Mouse (Mus musculus): Measurements from ENCODE around the gene Ralgps1. TPM values are rescaled to one million over a fixed set of nuclear protein-coding genes. Genes with fewer than 3 reads are reported as not detected.

The Ralgps1 gene
- polyA plus RNA-seq, 1 experiment from 2014 or later: 4.2 TPM

- H3K4me1 ChIP-seq (ENCODE audit: control insufficient read depth, insufficient read depth, low read length): peaks cover 4% of the 10 kb centered on the region; the same call in 1 of the 2 replicates
- DNase-seq (ENCODE audit: low spot score) (peak; percentile 76), ATAC-seq (ENCODE audit: low read depth) (peak; percentile 50)
- no peaks in the 10 kb centered on the region for H3K27me3 ChIP-seq (replicated peaks; ENCODE audit: control insufficient read depth, insufficient read depth, low read length)
- no peak overlapping the region for H3K9ac ChIP-seq (ENCODE audit: low read depth, low read length)
- 75% methylated on average over 4 of the region's 4 CpGs for WGBS
- H3K36me3 ChIP-seq (ENCODE audit: control insufficient read depth, insufficient read depth, low read length): no peaks in the 10 kb centered on the region
- no peak overlapping the region for H3K4me2 ChIP-seq (ENCODE audit: low read depth, low read length)
- no peak overlapping the region for H3K4me3 ChIP-seq (ENCODE audit: low read depth, low read length)
- peak overlapping the region; percentile 52 for H3K27ac ChIP-seq (replicated peaks; ENCODE audit: low read depth, low read length)
- H3K9me3 ChIP-seq (ENCODE audit: control insufficient read depth, low read length): no peaks in the 10 kb centered on the region
Measured at GRCm38 (mm10) chr2:33315233-33316062, 55.8 kb downstream of the Ralgps1 start.

- H3K4me2 ChIP-seq (ENCODE audit: low read depth, low read length): no peak overlapping the region
- H3K27me3 ChIP-seq (replicated peaks; ENCODE audit: control insufficient read depth, insufficient read depth, low read length): no peaks in the 10 kb centered on the region
- no peak overlapping the region for H3K9ac ChIP-seq (ENCODE audit: low read depth, low read length)
- DNase-seq (ENCODE audit: low spot score) (no peak), ATAC-seq (ENCODE audit: low read depth) (no peak)
- no peaks in the 10 kb centered on the region for H3K36me3 ChIP-seq (ENCODE audit: control insufficient read depth, insufficient read depth, low read length)
- H3K9me3 ChIP-seq (ENCODE audit: control insufficient read depth, low read length): no peaks in the 10 kb centered on the region
- H3K4me3 ChIP-seq (ENCODE audit: low read depth, low read length): no peak overlapping the region
- H3K4me1 ChIP-seq (ENCODE audit: control insufficient read depth, insufficient read depth, low read length): no peaks in the 10 kb centered on the region
- WGBS: 75% methylated on average over 9 of the region's 9 CpGs
- H3K27ac ChIP-seq (replicated peaks; ENCODE audit: low read depth, low read length): no peak overlapping the region
Measured at GRCm38 (mm10) chr2:33309426-33309825, 61.9 kb downstream of the Ralgps1 start.

- Histone ChIP-seq H3K36me3 (ENCODE audit: control insufficient read depth, insufficient read depth, low read length) (no peaks in the 10 kb centered on the region), H3K4me2 (ENCODE audit: low read depth, low read length) (no peak overlapping the region), H3K4me3 (ENCODE audit: low read depth, low read length) (no peak overlapping the region), H3K27me3 (replicated peaks; ENCODE audit: control insufficient read depth, insufficient read depth, low read length) (no peaks in the 10 kb centered on the region), H3K27ac (replicated peaks; ENCODE audit: low read depth, low read length) (no peak overlapping the region), H3K4me1 (ENCODE audit: control insufficient read depth, insufficient read depth, low read length) (peaks cover 11% of the 10 kb centered on the region), H3K9me3 (ENCODE audit: control insufficient read depth, low read length) (no peaks in the 10 kb centered on the region), H3K9ac (ENCODE audit: low read depth, low read length) (no peak overlapping the region)
- DNase-seq (ENCODE audit: low spot score): no peak
- no peak for ATAC-seq (ENCODE audit: low read depth)
- WGBS: 73% methylated on average over 3 of the region's 3 CpGs
Measured at GRCm38 (mm10) chr2:33306565-33306964, 64.7 kb downstream of the Ralgps1 start.

- Histone ChIP-seq H3K9ac (ENCODE audit: low read depth, low read length) (no peak overlapping the region), H3K9me3 (ENCODE audit: control insufficient read depth, low read length) (no peaks in the 10 kb centered on the region), H3K4me2 (ENCODE audit: low read depth, low read length) (no peak overlapping the region), H3K4me1 (ENCODE audit: control insufficient read depth, insufficient read depth, low read length) (peaks cover 26% of the 10 kb centered on the region), H3K36me3 (ENCODE audit: control insufficient read depth, insufficient read depth, low read length) (no peaks in the 10 kb centered on the region), H3K4me3 (ENCODE audit: low read depth, low read length) (no peak overlapping the region), H3K27ac (replicated peaks; ENCODE audit: low read depth, low read length) (no peak overlapping the region), H3K27me3 (replicated peaks; ENCODE audit: control insufficient read depth, insufficient read depth, low read length) (no peaks in the 10 kb centered on the region)
- no peak for ATAC-seq (ENCODE audit: low read depth)
- 57% methylated on average over 11 of the region's 11 CpGs for WGBS
- peak; percentile 26 for DNase-seq (ENCODE audit: low spot score)
Measured at GRCm38 (mm10) chr2:33303416-33303947, 67.8 kb downstream of the Ralgps1 start.

- DNase-seq (ENCODE audit: low spot score) (no peak), ATAC-seq (ENCODE audit: low read depth) (no peak)
- WGBS: 65% methylated on average over 4 of the region's 4 CpGs
- Histone ChIP-seq H3K9ac (ENCODE audit: low read depth, low read length) (no peak overlapping the region), H3K9me3 (ENCODE audit: control insufficient read depth, low read length) (no peaks in the 10 kb centered on the region), H3K27ac (replicated peaks; ENCODE audit: low read depth, low read length) (no peak overlapping the region), H3K4me3 (ENCODE audit: low read depth, low read length) (no peak overlapping the region), H3K4me2 (ENCODE audit: low read depth, low read length) (no peak overlapping the region), H3K36me3 (ENCODE audit: control insufficient read depth, insufficient read depth, low read length) (no peaks in the 10 kb centered on the region), H3K27me3 (replicated peaks; ENCODE audit: control insufficient read depth, insufficient read depth, low read length) (no peaks in the 10 kb centered on the region), H3K4me1 (ENCODE audit: control insufficient read depth, insufficient read depth, low read length) (peaks cover 26% of the 10 kb centered on the region)
Measured at GRCm38 (mm10) chr2:33302828-33303227, 68.5 kb downstream of the Ralgps1 start.

GRCm38 (mm10) chr2:33302405-33302804 lies 68.9 kb downstream of the Ralgps1 start:
- Histone ChIP-seq H3K9me3 (ENCODE audit: control insufficient read depth, low read length) (no peaks in the 10 kb centered on the region), H3K9ac (ENCODE audit: low read depth, low read length) (no peak overlapping the region), H3K4me1 (ENCODE audit: control insufficient read depth, insufficient read depth, low read length) (peaks cover 26% of the 10 kb centered on the region), H3K36me3 (ENCODE audit: control insufficient read depth, insufficient read depth, low read length) (no peaks in the 10 kb centered on the region), H3K27ac (replicated peaks; ENCODE audit: low read depth, low read length) (no peak overlapping the region), H3K4me3 (ENCODE audit: low read depth, low read length) (no peak overlapping the region), H3K27me3 (replicated peaks; ENCODE audit: control insufficient read depth, insufficient read depth, low read length) (no peaks in the 10 kb centered on the region), H3K4me2 (ENCODE audit: low read depth, low read length) (no peak overlapping the region)
- no peak for ATAC-seq (ENCODE audit: low read depth)
- DNase-seq (ENCODE audit: low spot score): no peak
- WGBS: 62% methylated on average over 3 of the region's 3 CpGs

- Histone ChIP-seq H3K27me3 (replicated peaks; ENCODE audit: control insufficient read depth, insufficient read depth, low read length) (no peaks in the 10 kb centered on the region), H3K4me3 (ENCODE audit: low read depth, low read length) (no peak overlapping the region), H3K27ac (replicated peaks; ENCODE audit: low read depth, low read length) (no peak overlapping the region), H3K4me1 (ENCODE audit: control insufficient read depth, insufficient read depth, low read length) (peaks cover 26% of the 10 kb centered on the region), H3K9ac (ENCODE audit: low read depth, low read length) (no peak overlapping the region), H3K36me3 (ENCODE audit: control insufficient read depth, insufficient read depth, low read length) (no peaks in the 10 kb centered on the region), H3K9me3 (ENCODE audit: control insufficient read depth, low read length) (no peaks in the 10 kb centered on the region), H3K4me2 (ENCODE audit: low read depth, low read length) (no peak overlapping the region)
- peak; percentile 65 for DNase-seq (ENCODE audit: low spot score)
- WGBS: 14% methylated on average over 3 of the region's 3 CpGs
- ATAC-seq (ENCODE audit: low read depth): peak; percentile 53; the same call in 1 of the 2 replicates
Measured at GRCm38 (mm10) chr2:33300371-33301046, 70.8 kb downstream of the Ralgps1 start.

GRCm38 (mm10) chr2:33298928-33299327 lies 72.4 kb downstream of the Ralgps1 start:
- DNase-seq (ENCODE audit: low spot score): no peak
- Histone ChIP-seq H3K4me1 (ENCODE audit: control insufficient read depth, insufficient read depth, low read length) (peaks cover 26% of the 10 kb centered on the region), H3K9ac (ENCODE audit: low read depth, low read length) (no peak overlapping the region), H3K9me3 (ENCODE audit: control insufficient read depth, low read length) (no peaks in the 10 kb centered on the region), H3K4me3 (ENCODE audit: low read depth, low read length) (no peak overlapping the region), H3K36me3 (ENCODE audit: control insufficient read depth, insufficient read depth, low read length) (no peaks in the 10 kb centered on the region), H3K27ac (replicated peaks; ENCODE audit: low read depth, low read length) (no peak overlapping the region), H3K4me2 (ENCODE audit: low read depth, low read length) (no peak overlapping the region), H3K27me3 (replicated peaks; ENCODE audit: control insufficient read depth, insufficient read depth, low read length) (no peaks in the 10 kb centered on the region)
- 76% methylated on average over 4 of the region's 4 CpGs for WGBS
- no peak for ATAC-seq (ENCODE audit: low read depth)

Data from embryonic facial prominence, embryonic 14.5 days (tissue).